Mouse (Mus musculus) thymus, adult 2 months (tissue): ENCODE results near the gene Gm9999.

Source experiments
- CTCF ChIP-seq: fragments of 200-500 bp; IDR thresholded peaks from 2 replicates; pipeline ENCODE4 v1.5.1; 2012; ENCODE audit warnings: mild to moderate bottlenecking, control low read depth, low read length, moderate library complexity, borderline replicate concordance; ENCODE audit not compliant: control insufficient read depth, poor library complexity, insufficient read depth; ENCODE audit errors: extremely low read depth
- POLR2A ChIP-seq: fragments of 200-500 bp; IDR thresholded peaks from 2 replicates; pipeline ENCODE4 v1.6.1; 2012; ENCODE audit warnings: mild to moderate bottlenecking, low read length, control low read depth, moderate library complexity; ENCODE audit not compliant: control insufficient read depth, poor library complexity, insufficient read depth; ENCODE audit errors: extremely low read depth

- TF ChIP-seq POLR2A (no peak), CTCF (no peak)
Measured at GRCm38 (mm10) chr7:47016602-47017001, 33.2 kb downstream of the Gm9999 start.
